Mouse (Mus musculus) lung, adult 2 months (tissue): ENCODE measurements around the gene 1700031F05Rik.

Source experiments
- CTCF ChIP-seq: fragments of 200-500 bp; IDR thresholded peaks from 2 replicates; pipeline ENCODE4 v1.5.1; 2011; ENCODE audit warnings: mild to moderate bottlenecking, low read length, control low read depth; ENCODE audit not compliant: insufficient read depth
- POLR2A ChIP-seq: fragments of 200-500 bp; IDR thresholded peaks from 2 replicates; pipeline ENCODE4 v1.6.1; 2011; ENCODE audit warnings: low read depth, mild to moderate bottlenecking, control low read depth, low read length, borderline replicate concordance; ENCODE audit errors: extremely low read depth

GRCm38 (mm10) chrX:102812311-102812710 is 55.5 kb downstream of the 1700031F05Rik start:
- no peak for TF ChIP-seq POLR2A
- TF ChIP-seq CTCF, result no peak
